Mouse (Mus musculus) v-Abl transformed pro-B cells (cell line): ENCODE results near the gene Wdr48.

ENCODE experiments used
- in situ Hi-C, 2 experiments: fragments of 400-800 bp; cut with MboI; formaldehyde crosslinking; loops; one replicate each; pipeline ENCODE4 v1.15.1; 2025; ENCODE audit not compliant: unreplicated experiment in 2 of 2

Gene Wdr48

DNA sequence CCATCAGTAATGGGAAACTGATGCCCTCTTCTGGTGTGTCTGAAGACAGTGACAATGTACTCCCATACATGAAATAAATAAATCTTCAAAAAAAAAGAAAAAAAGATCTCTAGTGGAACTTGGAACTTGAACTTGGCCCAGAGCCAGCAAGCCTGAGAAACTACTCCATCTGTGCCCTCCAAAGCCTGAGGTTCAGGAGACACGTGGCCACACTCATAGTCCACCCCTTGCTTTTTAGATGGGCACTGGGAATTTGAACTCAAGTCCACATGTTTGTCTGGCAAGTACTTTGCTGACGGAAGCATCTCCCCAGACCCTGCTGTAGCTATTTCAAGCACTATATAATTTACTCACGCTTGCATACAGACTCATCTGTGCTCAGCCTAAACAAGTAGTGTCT lies 70.5 kb downstream of the Wdr48 start:
- in situ Hi-C loops = loop anchor here (5.0 kb wide), 3 partner anchors 47 to 107 kb away; no protein-coding TSS in a partner anchor

DNA sequence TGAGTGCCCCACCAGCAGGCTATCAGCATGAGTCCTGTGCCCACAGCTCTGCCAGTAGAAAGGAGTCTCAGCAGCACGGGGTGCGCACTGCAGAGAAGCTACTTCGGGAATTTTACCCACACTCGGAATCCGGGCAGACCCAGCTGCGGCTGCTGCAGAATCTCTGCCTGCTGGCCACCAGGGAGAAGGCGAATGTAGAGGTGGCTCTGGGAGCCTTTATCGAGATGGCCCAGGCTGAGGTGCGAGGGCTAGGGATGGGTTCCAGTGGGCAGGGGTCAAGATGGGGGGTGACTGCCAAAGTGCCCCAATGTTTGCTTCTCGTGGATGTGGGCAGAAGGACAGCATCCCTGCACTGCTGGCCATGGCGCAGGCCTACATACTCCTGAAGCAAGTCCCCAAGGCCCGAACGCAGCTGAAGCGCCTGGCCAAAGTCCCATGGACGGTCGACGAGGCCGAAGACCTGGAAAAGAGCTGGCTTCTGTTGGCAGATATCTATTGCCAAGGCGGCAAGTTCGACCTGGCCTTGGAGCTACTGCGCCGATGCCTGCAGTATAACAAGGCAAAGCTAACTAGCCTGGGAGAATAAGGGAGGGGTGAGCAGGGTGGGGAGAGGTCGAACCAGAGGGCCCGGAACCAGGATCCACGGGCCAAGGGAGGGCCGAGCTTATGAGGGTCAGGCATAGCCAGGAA lies 71.7 kb downstream of the Wdr48 start:
- in situ Hi-C loops = loop anchor here (5.0 kb wide), 3 partner anchors 46 to 106 kb away; no protein-coding TSS in a partner anchor

DNA sequence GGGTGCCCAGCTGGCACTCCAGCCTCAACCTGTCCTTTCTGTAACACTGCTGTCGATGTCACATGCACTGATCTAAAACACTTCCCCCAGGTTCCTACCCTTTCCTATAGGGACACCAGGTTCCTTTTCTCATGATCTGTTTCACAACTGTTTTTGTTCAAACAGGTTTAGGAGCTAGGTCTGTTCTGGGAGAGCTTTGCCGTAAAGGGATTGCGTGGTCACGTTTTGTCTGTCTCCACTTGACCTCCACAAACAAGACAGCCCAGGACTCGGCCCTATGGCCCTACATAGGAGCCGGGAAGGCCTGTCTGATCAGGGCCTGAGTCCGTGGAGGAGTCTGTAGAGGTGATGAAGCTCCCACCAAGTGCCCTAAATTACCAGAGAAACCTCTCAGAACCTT lies 75.1 kb downstream of the Wdr48 start:
- in situ Hi-C loops = loop anchor here (5.0 kb wide), 3 partner anchors 42 to 102 kb away; no protein-coding TSS in a partner anchor

DNA sequence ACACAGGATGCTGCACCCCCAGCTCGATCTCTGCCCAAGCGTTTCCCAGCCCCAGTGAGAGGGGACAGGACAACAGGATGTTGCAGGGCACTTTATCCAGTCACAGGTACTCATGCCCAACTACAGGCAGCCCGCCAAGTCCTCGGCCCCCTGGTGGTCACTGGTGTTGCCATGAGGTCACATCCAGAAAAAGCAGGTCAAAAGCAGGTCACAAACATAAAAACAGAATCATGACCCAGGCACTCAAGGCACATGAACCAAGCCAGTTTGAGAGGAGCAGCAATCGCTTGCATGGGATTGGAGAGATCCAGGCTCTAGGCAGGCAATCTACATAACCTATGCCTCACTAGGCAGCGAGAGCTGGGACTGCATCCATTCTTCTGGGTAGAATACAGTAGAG lies 75.5 kb downstream of the Wdr48 start:
- in situ Hi-C loops = no loop called here

DNA sequence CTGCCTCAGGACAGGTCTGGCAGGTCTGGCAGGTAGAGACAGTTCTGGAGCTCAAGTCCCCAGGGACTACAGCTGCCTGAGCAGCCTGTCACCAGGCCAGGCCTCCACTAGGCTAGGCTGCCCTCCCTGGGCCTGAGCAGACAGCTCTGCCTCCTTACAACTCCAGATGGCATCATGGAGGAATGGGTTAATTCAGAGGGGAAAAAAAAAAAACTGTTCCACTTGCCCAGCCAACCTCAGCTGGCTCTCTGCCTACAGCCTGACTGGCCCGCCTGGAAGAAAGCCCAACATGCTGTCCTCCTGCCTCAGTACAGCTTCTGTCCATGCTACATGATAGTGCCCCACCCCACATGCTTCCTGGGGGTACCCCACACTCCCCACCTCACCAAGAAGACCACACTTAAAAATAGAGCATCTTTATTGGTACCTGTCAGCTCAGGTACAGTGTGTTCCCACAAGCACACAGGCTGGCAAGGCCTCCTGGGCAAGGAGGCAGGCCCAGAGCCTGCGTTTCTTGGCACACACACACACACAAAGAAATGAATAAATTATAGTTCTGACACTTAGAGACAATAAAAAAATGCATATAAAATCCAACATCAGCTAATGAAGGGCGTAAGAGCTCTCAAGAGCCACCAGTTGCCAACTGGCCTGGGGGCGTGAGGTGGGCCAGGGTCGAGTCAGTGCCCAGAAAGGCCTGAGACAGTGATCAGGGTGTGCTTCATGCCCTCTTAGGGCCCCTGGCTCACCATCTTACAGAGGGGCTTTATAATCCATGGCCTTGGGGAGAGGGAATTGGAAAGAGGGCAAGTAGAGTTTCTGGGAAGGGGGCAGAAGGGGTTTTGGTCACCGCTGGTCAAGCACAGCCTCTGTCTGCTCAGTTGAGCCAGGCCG lies 76.3 kb downstream of the Wdr48 start:
- in situ Hi-C loops = no loop called here

DNA sequence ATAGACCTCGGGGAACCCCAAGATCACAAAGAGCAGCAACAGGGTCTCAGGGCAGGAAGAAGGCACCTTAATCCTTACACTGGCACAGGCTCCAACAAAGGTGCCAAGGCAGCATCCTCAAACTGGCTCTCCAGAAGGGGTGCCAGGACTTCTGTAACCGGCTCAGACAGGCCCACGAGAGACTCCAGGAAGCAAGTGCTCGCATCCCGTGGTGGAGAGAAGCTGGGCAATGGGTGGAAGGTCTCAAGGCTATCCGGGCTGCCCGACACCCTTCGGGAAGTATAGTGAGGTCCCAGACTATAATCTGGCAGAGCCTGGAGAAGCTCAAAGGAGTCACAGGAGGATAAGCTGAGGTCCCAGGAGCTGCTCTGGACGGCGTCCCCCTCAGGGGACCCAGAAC lies 77.5 kb downstream of the Wdr48 start:
- in situ Hi-C loops = no loop called here

DNA sequence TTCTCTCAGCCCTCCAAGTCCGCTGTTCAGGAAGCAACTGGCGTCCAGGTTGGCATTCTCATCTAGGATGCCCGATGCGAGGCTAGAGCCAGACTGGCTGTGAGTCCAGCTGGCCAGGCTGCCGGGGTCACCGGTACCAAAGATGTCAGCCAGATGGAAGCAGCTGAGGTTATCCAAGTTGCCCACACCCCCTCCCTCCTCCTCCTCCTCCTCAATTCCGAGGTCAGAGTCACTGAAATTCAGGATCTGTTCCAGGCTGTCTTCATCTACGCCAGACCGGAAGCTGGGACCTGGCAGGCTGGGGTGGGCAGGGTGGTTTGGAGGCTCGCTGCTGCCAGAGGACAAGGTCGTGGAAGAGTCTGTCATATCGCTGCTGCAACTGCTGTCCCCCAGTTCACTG lies 77.9 kb downstream of the Wdr48 start:
- in situ Hi-C loops = no loop called here

DNA sequence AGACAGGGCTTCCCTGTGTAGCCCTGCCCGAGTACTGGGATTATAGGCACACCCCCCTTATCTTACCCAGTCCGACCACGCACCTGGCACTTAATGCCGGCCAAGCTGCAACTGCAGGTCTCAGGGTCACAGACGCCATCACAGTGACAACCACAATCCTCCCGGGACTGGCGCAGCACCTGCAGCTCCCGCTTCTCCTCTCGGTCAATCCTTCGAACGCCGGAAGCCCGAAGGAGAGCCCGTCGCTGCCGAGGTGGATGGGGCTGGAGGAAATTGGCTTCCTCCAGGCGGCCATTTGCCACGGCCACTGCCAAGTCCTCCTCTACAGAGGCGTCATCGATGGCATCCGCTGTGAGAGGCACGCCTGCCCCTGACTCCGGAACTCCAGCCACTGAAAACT lies 78.6 kb downstream of the Wdr48 start:
- in situ Hi-C loops = no loop called here

DNA sequence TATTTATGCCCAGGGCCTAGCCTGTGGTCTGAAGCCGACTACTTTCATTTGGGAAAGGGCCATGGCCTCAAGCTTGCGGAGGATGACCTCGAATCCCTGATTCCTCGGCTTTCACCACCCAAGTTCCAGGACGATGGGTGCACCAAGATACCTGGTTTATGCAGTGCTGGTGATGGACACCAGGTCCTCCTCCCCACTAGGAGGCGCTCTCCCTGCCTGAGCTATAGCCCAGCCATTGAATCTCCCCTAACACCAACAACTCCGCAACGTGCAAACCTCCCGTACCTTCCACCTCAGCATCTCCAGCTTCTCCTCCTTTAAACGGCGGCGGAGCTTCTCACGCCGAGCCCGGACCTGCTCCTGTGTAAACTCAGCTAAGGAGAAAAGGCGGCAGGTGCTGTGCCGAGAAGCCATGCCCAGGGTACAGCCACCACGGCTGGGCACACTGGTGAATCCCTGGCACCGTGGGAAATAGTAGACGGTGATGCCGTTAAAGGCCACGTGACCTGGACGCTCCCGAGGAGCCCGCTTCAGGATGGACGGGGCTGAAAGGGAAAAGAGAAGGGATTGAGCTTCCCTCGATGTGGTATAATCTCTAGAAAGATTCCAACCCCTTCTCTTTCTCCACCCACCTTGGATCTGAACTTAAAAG lies 79.3 kb downstream of the Wdr48 start:
- in situ Hi-C loops = no loop called here

DNA sequence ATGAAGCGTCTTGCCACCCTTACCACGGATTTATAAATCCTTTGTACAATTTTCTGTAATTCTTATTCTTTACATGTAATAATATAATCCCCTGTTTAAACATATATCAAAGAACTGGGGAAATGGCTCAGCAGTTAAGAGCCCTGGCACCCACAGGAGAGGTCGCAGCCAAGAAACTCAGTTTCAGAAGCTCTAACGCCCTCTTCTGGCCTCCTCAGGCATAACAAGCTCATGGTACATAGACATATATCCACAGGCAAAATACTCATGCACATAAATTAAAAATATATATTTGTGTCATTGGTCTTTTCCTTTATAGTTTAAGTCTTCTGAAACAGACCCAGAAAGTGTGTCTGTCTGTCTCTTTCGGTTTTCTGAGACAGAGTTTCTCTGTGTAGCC lies 79.9 kb downstream of the Wdr48 start:
- in situ Hi-C loops = loop anchor here (25.0 kb wide), 3 partner anchors 1313 to 1913 kb away; partner anchors contain the start of genes Ackr2 (in 1 of the 2), Trak1 (in 1 of the 2) and Ulk4 (in 1 of the 2)

DNA sequence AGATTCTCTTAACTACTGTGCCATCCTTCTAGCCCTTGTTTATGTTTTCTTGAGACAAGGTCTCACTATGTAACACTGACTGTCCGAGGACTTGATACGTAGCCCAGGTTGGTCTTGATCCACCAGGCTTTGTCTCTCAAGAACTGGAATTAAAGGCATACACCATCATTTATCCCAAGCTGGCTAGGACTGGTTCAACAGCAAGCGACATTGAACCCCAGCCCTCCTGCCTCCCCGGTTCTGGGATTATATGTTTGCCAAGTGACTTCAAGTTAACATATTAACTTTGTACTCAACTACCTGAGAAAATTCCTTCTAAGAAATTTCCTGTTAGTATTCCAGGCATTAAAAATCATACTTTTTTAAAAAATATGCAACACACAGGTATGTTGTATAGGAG lies 80.6 kb downstream of the Wdr48 start:
- in situ Hi-C loops = loop anchor here (25.0 kb wide), 3 partner anchors 1312 to 1912 kb away; partner anchors contain the start of genes Ackr2 (in 1 of the 2), Trak1 (in 1 of the 2) and Ulk4 (in 1 of the 2)
